Mouse (Mus musculus) layer of hippocampus, adult 2 months (tissue): ENCODE measurements around the gene Vmn1r40. TPM values are rescaled to one million over a fixed set of nuclear protein-coding genes. Genes with fewer than 3 reads are reported as not detected.

Experiments
- DNase-seq, 2 experiments: peaks; one replicate each; pipeline ENCODE4 v3.0.0; 2022; ENCODE audit warnings: low spot score in 2 of 2
- H3K27ac ChIP-seq: fragments of 200-600 bp; 2 replicates; pipeline ENCODE4 v1.8.1; 2022
- H3K4me3 ChIP-seq: fragments of 200-600 bp; 2 replicates; pipeline ENCODE4 v1.8.1; 2022; ENCODE audit warnings: mild to moderate bottlenecking
- CTCF ChIP-seq: fragments of 200-600 bp; conservative IDR thresholded peaks from 2 replicates; pipeline ENCODE4 v1.8.1; 2022; ENCODE audit warnings: antibody characterized with exemption, mild to moderate bottlenecking, moderate library complexity
- long read RNA-seq, 2 experiments: library from polyadenylated mRNA; stranded (forward); transcript quantifications; one replicate each; pipeline ENCODE4 v2.0.0; 2021; ENCODE audit warnings: borderline mapping rate in 2 of 2
- total RNA-seq, 2 experiments: library from RNA; stranded (reverse); gene quantifications; 2 replicates each; pipeline ENCODE4 v1.2.3; 2021

The Vmn1r40 gene
- total RNA-seq, result not detected
- long read RNA-seq, experiment 1, result 0 reads
- long read RNA-seq, experiment 2, result 0 reads

- no peak within 1 kb of the TSS for H3K27ac ChIP-seq
- H3K4me3 ChIP-seq, result no peak within 1 kb of the TSS
- DNase-seq, result no peak
- no peak for TF ChIP-seq CTCF
Measured at GRCm38 (mm10) chr6:89707240-89707639, at the start of gene Vmn1r40. Gene Vmn1r40 (plus strand): TSS chr6:89707540.

GRCm38 (mm10) chr6:89658342-89658741 is 49.0 kb upstream of the Vmn1r40 start:
- no peak for DNase-seq
- peak; percentile 26; the same call in 1 of the 2 replicates for TF ChIP-seq CTCF

GRCm38 (mm10) chr6:89658931-89659330 is 48.4 kb upstream of the Vmn1r40 start:
- Histone ChIP-seq H3K4me3 (no peak overlapping the region), H3K27ac (no peak overlapping the region)
- DNase-seq, result no peak
- no peak for TF ChIP-seq CTCF

More at GRCm38 (mm10) chr6:89658342-89658741, 49.0 kb upstream of the Vmn1r40 start:
- no peak overlapping the region for H3K27ac ChIP-seq
- no peak overlapping the region for H3K4me3 ChIP-seq

- peak; percentile 37 to 60 for DNase-seq
- TF ChIP-seq CTCF, result peak; percentile 91
- Histone ChIP-seq H3K4me3 (no peak overlapping the region), H3K27ac (no peak overlapping the region)
Measured at GRCm38 (mm10) chr6:89659692-89660423, 47.5 kb upstream of the Vmn1r40 start.

DNA sequence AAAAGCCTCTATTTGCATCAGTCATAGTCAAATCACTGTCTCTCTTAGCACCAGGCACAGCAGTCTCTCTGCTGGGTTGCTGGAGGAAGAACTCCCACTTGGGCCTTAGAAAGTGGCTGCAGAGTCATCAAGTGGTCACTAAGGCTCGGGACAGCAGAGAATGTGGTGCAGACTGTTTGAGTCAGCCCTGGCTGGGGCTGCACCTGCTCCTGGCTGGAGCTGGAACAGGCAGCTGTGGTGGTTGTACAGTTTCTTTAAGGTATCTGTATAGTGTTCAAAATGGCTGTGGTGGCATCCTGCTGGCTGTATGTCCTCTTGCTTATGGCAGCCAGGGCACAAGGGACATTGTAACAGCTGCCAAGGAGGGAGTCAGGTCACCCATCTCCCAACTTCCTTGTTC is 46.9 kb upstream of the Vmn1r40 start:
- no peak for TF ChIP-seq CTCF
- Histone ChIP-seq H3K27ac (no peak overlapping the region), H3K4me3 (no peak overlapping the region)
- no peak for DNase-seq

DNA sequence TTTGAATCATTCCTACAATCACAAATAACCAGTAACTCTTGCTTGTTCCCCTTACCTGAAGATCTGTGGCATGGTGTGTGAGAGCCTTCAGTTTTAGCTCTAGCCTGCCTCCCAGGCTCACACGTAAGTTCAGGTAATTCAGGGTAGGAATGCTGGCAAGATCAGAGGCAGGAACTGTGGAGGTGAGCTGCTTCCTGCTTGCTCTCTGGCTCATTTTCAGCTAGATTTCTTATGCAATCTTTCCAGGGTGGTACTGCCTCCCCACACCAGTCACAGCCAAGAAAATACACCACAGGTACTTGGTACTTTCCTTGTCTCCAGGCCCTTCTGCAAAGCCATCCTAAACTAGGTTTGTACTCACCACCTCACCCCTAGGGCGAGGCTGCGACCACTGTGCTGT is 44.8 kb upstream of the Vmn1r40 start:
- no peak overlapping the region for H3K4me3 ChIP-seq
- no peak overlapping the region for H3K27ac ChIP-seq
- no peak for DNase-seq
- no peak for TF ChIP-seq CTCF

DNA sequence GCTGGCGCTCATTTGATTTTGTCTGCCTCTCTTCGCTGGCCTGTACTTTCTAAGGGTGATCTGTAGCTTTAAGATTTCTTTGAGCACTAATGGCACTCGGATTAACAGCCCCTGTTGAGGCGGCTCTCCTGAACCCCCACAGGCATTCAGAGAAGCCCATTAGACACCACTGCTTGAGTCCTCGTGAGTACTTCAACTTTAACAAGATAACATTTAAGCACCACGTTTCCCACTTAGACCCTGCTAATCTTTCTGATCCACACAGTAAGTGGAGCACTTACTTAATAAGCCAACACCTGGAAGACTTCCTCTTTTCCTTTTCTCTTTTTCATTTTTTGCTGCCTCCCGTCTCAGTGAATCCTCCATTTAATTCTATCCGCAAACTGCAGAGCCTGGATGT is 42.2 kb upstream of the Vmn1r40 start:
- H3K27ac ChIP-seq, result no peak overlapping the region
- H3K4me3 ChIP-seq, result no peak overlapping the region
- TF ChIP-seq CTCF, result no peak
- DNase-seq, result no peak

GRCm38 (mm10) chr6:89665667-89666066 is 41.7 kb upstream of the Vmn1r40 start:
- no peak for TF ChIP-seq CTCF
- no peak overlapping the region for H3K27ac ChIP-seq
- H3K4me3 ChIP-seq, result no peak overlapping the region
- no peak for DNase-seq

GRCm38 (mm10) chr6:89666976-89667375 is 40.4 kb upstream of the Vmn1r40 start:
- DNase-seq, result no peak
- Histone ChIP-seq H3K27ac (no peak overlapping the region), H3K4me3 (no peak overlapping the region)
- TF ChIP-seq CTCF, result no peak

GRCm38 (mm10) chr6:89669556-89669955 is 37.8 kb upstream of the Vmn1r40 start:
- no peak for TF ChIP-seq CTCF
- Histone ChIP-seq H3K4me3 (no peak overlapping the region), H3K27ac (no peak overlapping the region)
- no peak for DNase-seq

- TF ChIP-seq CTCF, result no peak
- DNase-seq, result no peak
- Histone ChIP-seq H3K4me3 (no peak overlapping the region), H3K27ac (no peak overlapping the region)
Measured at GRCm38 (mm10) chr6:89671431-89671830, 35.9 kb upstream of the Vmn1r40 start.

GRCm38 (mm10) chr6:89672641-89673040 is 34.7 kb upstream of the Vmn1r40 start:
- H3K27ac ChIP-seq, result peak overlapping the region; percentile 76
- no peak for TF ChIP-seq CTCF
- peak; percentile 41 to 49 for DNase-seq
- H3K4me3 ChIP-seq, result no peak overlapping the region

GRCm38 (mm10) chr6:89673135-89673780 is 34.1 kb upstream of the Vmn1r40 start:
- no peak for DNase-seq
- TF ChIP-seq CTCF, result no peak
- Histone ChIP-seq H3K4me3 (no peak overlapping the region), H3K27ac (peak overlapping the region; percentile 76)

DNA sequence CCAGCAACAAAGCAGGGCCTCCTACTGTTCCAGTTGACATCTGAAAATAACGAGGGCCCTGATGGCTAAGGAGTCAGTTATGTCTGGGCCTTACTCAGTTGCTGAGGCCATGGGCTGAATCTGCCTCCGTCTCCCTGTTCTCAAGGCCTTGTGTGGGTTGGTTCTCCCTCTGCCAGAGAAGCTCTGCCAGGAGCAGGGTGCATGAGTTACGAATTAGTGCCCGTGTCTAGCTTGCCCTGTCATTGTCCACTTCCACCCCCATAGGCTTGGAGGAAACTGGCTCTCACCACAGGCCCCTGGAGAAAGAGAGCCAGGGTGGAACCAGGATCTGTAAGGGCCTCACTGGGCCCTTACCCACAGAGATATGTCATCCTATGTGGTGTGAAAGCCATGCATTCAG is 28.8 kb upstream of the Vmn1r40 start:
- Histone ChIP-seq H3K4me3 (no peak overlapping the region), H3K27ac (no peak overlapping the region)
- no peak for TF ChIP-seq CTCF
- no peak for DNase-seq
